Mouse (Mus musculus) erythroblast, embryonic 14.5 days (primary cell): ENCODE results near the gene Fgfr2.

ENCODE experiments used
- GATA1 ChIP-seq: IDR thresholded peaks from 2 replicates; pipeline ENCODE4 v1.6.1; 2012; ENCODE audit warnings: low read length, inconsistent platforms, mixed read lengths
- TAL1 ChIP-seq: IDR thresholded peaks from 3 replicates; pipeline ENCODE4 v1.6.1; 2012; ENCODE audit warnings: low read length, inconsistent platforms, mixed read lengths

DNA sequence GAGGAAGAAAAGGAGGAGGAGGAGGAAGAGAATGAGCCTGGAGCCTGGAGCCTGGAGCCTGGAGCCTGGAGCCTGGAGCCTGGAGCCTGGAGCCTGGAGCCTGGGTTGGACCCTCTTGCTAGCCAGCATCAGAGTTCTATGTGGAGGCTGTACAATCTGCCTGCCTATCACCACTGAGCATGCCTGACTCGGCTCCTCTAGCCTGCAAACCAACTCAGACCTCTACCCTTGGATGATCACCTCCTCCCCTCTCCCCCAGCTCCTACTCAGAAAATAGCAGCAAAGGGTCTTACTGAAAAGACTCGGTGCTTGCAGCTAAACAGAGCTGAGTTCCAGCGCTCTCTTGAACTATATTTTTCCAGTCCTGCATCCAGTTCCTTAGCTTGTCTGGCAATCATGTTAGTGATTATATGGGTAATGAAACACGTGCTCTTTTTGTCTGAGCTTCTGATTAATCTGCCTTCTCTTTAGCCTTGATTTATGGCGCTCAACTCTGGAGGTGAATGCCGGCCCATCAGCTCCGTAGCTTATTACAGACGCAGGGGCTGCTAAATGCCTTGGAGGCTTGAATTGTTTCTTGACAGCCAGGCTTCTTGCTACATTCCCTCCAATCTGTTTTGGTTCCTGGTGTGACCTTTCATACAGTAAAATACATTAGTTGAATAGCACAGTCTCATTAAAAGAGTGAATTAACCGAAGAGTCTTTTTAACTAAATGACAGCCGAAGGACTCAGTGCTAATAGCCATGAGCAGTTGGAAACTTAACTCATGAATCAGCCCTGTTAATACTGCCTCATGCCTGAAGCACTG, 1345.5 kb downstream of the Fgfr2 start:
- no peak for TF ChIP-seq GATA1
- no peak for TF ChIP-seq TAL1
